Mouse (Mus musculus): ENCODE measurements around the gene Gm21983. TPM values are rescaled to one million over a fixed set of nuclear protein-coding genes. Genes with fewer than 3 reads are reported as not detected.

Gm21983 gene
- polyA plus RNA-seq, 2 experiments: 0.62 to 5.2 TPM

- Histone ChIP-seq H3K9me3 (ENCODE audit: control insufficient read depth, low read length) (no peaks in the 10 kb centered on the region), H3K4me1 (ENCODE audit: control insufficient read depth, insufficient read depth, low read length) (peaks cover 29% of the 10 kb centered on the region), H3K9ac (ENCODE audit: low read depth, low read length, severe bottlenecking) (no peak overlapping the region), H3K27ac (replicated peaks; ENCODE audit: low read depth, low read length) (no peak overlapping the region), H3K36me3 (ENCODE audit: control insufficient read depth, insufficient read depth, low read length) (peaks cover 73% of the 10 kb centered on the region), H3K4me3 (replicated peaks; ENCODE audit: low read length) (no peak overlapping the region), H3K4me2 (replicated peaks; ENCODE audit: low read depth, low read length, severe bottlenecking) (no peak overlapping the region), H3K27me3 (ENCODE audit: control insufficient read depth, insufficient read depth, low read length) (no peaks in the 10 kb centered on the region)
- DNase-seq (ENCODE audit: low spot score): no peak
- no peak for TF ChIP-seq POLR2A (IDR thresholded peaks at IDR 0.05; ENCODE audit: borderline replicate concordance, extremely low read depth, insufficient read depth, insufficient read length)
- no peak for ATAC-seq (ENCODE audit: low FRiP score, low read depth)
- 82% methylated on average over 3 of the region's 3 CpGs for WGBS
Measured at GRCm38 (mm10) chr7:27160921-27161320, 20.0 kb downstream of the Gm21983 start.

GRCm38 (mm10) chr7:27159882-27160281 is 21.0 kb downstream of the Gm21983 start:
- DNase-seq (ENCODE audit: low spot score): peak; percentile 77
- no peaks in the 10 kb centered on the region for H3K27me3 ChIP-seq (ENCODE audit: control insufficient read depth, insufficient read depth, low read length)
- no peak overlapping the region for H3K4me2 ChIP-seq (replicated peaks; ENCODE audit: low read depth, low read length, severe bottlenecking)
- ATAC-seq (ENCODE audit: low FRiP score, low read depth): peak; percentile 87
- H3K9me3 ChIP-seq (ENCODE audit: control insufficient read depth, low read length): no peaks in the 10 kb centered on the region
- no peak overlapping the region for H3K27ac ChIP-seq (replicated peaks; ENCODE audit: low read depth, low read length)
- 12% methylated on average over 8 of the region's 8 CpGs for WGBS
- TF ChIP-seq POLR2A (IDR thresholded peaks at IDR 0.05; ENCODE audit: borderline replicate concordance, extremely low read depth, insufficient read depth, insufficient read length): no peak
- H3K36me3 ChIP-seq (ENCODE audit: control insufficient read depth, insufficient read depth, low read length): peaks cover 70% of the 10 kb centered on the region
- peaks cover 21% of the 10 kb centered on the region for H3K4me1 ChIP-seq (ENCODE audit: control insufficient read depth, insufficient read depth, low read length)
- H3K4me3 ChIP-seq (replicated peaks; ENCODE audit: low read length): no peak overlapping the region
- no peak overlapping the region for H3K9ac ChIP-seq (ENCODE audit: low read depth, low read length, severe bottlenecking)

- H3K36me3 ChIP-seq (ENCODE audit: control insufficient read depth, insufficient read depth, low read length): peaks cover 64% of the 10 kb centered on the region
- peaks cover 15% of the 10 kb centered on the region for H3K4me1 ChIP-seq (ENCODE audit: control insufficient read depth, insufficient read depth, low read length)
- TF ChIP-seq POLR2A (IDR thresholded peaks at IDR 0.05; ENCODE audit: borderline replicate concordance, extremely low read depth, insufficient read depth, insufficient read length): no peak
- H3K27me3 ChIP-seq (ENCODE audit: control insufficient read depth, insufficient read depth, low read length): no peaks in the 10 kb centered on the region
- H3K9ac ChIP-seq (ENCODE audit: low read depth, low read length, severe bottlenecking): no peak overlapping the region
- H3K27ac ChIP-seq (replicated peaks; ENCODE audit: low read depth, low read length): no peak overlapping the region
- H3K4me2 ChIP-seq (replicated peaks; ENCODE audit: low read depth, low read length, severe bottlenecking): no peak overlapping the region
- 96% methylated on average over 6 of the region's 6 CpGs for WGBS
- no peak for DNase-seq (ENCODE audit: low spot score)
- H3K9me3 ChIP-seq (ENCODE audit: control insufficient read depth, low read length): no peaks in the 10 kb centered on the region
- ATAC-seq (ENCODE audit: low FRiP score, low read depth): no peak
- H3K4me3 ChIP-seq (replicated peaks; ENCODE audit: low read length): no peak overlapping the region
Measured at GRCm38 (mm10) chr7:27159256-27159655, 21.6 kb downstream of the Gm21983 start.

DNA sequence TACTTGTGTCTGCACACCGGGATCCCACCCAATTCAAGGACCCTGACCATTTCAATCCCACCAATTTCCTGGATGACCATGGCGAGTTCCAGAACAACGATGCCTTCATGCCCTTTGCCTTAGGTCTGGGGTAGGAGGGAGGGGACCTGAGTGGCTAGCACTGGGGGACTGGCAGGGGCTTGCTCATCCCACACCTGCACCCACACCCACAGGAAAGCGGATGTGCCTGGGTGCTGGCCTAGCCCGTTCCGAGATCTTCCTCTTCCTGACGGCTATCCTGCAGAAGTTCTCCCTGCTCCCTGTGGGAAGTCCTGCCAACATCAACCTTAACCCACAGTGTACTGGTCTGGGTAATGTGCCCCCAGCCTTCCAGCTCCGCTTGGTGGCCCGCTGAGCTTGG is 22.7 kb downstream of the Gm21983 start:
- ATAC-seq (ENCODE audit: low FRiP score, low read depth) (no peak), DNase-seq (ENCODE audit: low spot score) (no peak)
- Histone ChIP-seq H3K9me3 (ENCODE audit: control insufficient read depth, low read length) (no peaks in the 10 kb centered on the region), H3K27me3 (ENCODE audit: control insufficient read depth, insufficient read depth, low read length) (no peaks in the 10 kb centered on the region), H3K4me1 (ENCODE audit: control insufficient read depth, insufficient read depth, low read length) (peaks cover 10% of the 10 kb centered on the region), H3K4me2 (replicated peaks; ENCODE audit: low read depth, low read length, severe bottlenecking) (no peak overlapping the region), H3K9ac (ENCODE audit: low read depth, low read length, severe bottlenecking) (no peak overlapping the region), H3K27ac (replicated peaks; ENCODE audit: low read depth, low read length) (no peak overlapping the region), H3K36me3 (ENCODE audit: control insufficient read depth, insufficient read depth, low read length) (peaks cover 55% of the 10 kb centered on the region), H3K4me3 (replicated peaks; ENCODE audit: low read length) (no peak overlapping the region)
- WGBS: 96% methylated on average over 9 of the region's 9 CpGs
- no peak for TF ChIP-seq POLR2A (IDR thresholded peaks at IDR 0.05; ENCODE audit: borderline replicate concordance, extremely low read depth, insufficient read depth, insufficient read length)

GRCm38 (mm10) chr7:27156005-27156404 is 24.9 kb downstream of the Gm21983 start:
- H3K9ac ChIP-seq (ENCODE audit: low read depth, low read length, severe bottlenecking): no peak overlapping the region
- H3K36me3 ChIP-seq (ENCODE audit: control insufficient read depth, insufficient read depth, low read length): peaks cover 38% of the 10 kb centered on the region
- 78% methylated on average over 13 of the region's 13 CpGs for WGBS
- DNase-seq (ENCODE audit: low spot score) (no peak), ATAC-seq (ENCODE audit: low FRiP score, low read depth) (no peak)
- H3K27ac ChIP-seq (replicated peaks; ENCODE audit: low read depth, low read length): no peak overlapping the region
- no peak overlapping the region for H3K4me3 ChIP-seq (replicated peaks; ENCODE audit: low read length)
- no peaks in the 10 kb centered on the region for H3K27me3 ChIP-seq (ENCODE audit: control insufficient read depth, insufficient read depth, low read length)
- H3K4me1 ChIP-seq (ENCODE audit: control insufficient read depth, insufficient read depth, low read length): peaks cover 5% of the 10 kb centered on the region; the same call in 1 of the 2 replicates
- no peak for TF ChIP-seq POLR2A (IDR thresholded peaks at IDR 0.05; ENCODE audit: borderline replicate concordance, extremely low read depth, insufficient read depth, insufficient read length)
- no peaks in the 10 kb centered on the region for H3K9me3 ChIP-seq (ENCODE audit: control insufficient read depth, low read length)
- H3K4me2 ChIP-seq (replicated peaks; ENCODE audit: low read depth, low read length, severe bottlenecking): no peak overlapping the region

All from limb, embryonic 14.5 days (tissue).